Mouse (Mus musculus) myocyte (in vitro differentiated cells): Measurements from ENCODE around the gene Tbl1x. TPM values are rescaled to one million over a fixed set of nuclear protein-coding genes. Genes with fewer than 3 reads are reported as not detected.

ENCODE experiments used
- H3K27me3 ChIP-seq: one replicate; pipeline ENCODE4 v1.6.1; 2011; ENCODE audit not compliant: control insufficient read depth, insufficient read depth, insufficient read length
- H3K36me3 ChIP-seq: one replicate; pipeline ENCODE4 v1.6.1; 2011; ENCODE audit not compliant: control insufficient read depth, insufficient read depth
- H3K4me2 ChIP-seq: one replicate; pipeline ENCODE4 v1.6.1; 2011; ENCODE audit warnings: low read depth, control low read depth
- H3K4me3 ChIP-seq: one replicate; pipeline ENCODE4 v1.5.1; 2011; ENCODE audit warnings: mild to moderate bottlenecking, control low read depth, moderate library complexity
- H3K79me2 ChIP-seq: one replicate; pipeline ENCODE4 v1.6.1; 2011; ENCODE audit not compliant: control insufficient read depth, insufficient read depth
- H3ac ChIP-seq: one replicate; pipeline ENCODE4 v1.6.1; 2011; ENCODE audit not compliant: control insufficient read depth, insufficient read length
- CEBPB ChIP-seq: IDR thresholded peaks from 2 replicates; pipeline ENCODE4 v1.6.1; 2011; ENCODE audit warnings: mild to moderate bottlenecking, moderate library complexity; ENCODE audit not compliant: poor library complexity, insufficient read depth, severe bottlenecking
- E2F4 ChIP-seq: IDR thresholded peaks from one replicate; pipeline ENCODE4 v1.6.1; 2011; ENCODE audit warnings: mild to moderate bottlenecking, control low read depth, moderate library complexity; ENCODE audit not compliant: insufficient read depth
- MAX ChIP-seq: IDR thresholded peaks from one replicate; pipeline ENCODE4 v1.6.1; 2011; ENCODE audit warnings: low read depth, mild to moderate bottlenecking, control low read depth
- MYOD1 ChIP-seq, 3 experiments: IDR thresholded peaks; one replicate each; pipeline ENCODE4 v1.6.1; 2011; ENCODE audit warnings: control low read depth in 2 of 3, low read depth in 2 of 3, mild to moderate bottlenecking in 2 of 3, moderate library complexity in 1 of 3; ENCODE audit not compliant: insufficient read length in 2 of 3, control insufficient read depth in 1 of 3
- MYOG ChIP-seq, 3 experiments: IDR thresholded peaks; one replicate each; pipeline ENCODE4 v1.6.1; 2011; ENCODE audit warnings: control low read depth in 2 of 3, low read depth in 2 of 3, mild to moderate bottlenecking in 2 of 3; ENCODE audit not compliant: insufficient read length in 2 of 3, control insufficient read depth in 1 of 3, insufficient read depth in 1 of 3
- POLR2A ChIP-seq: IDR thresholded peaks from one replicate; pipeline ENCODE4 v1.6.1; 2011; ENCODE audit warnings: low read depth, mild to moderate bottlenecking, control low read depth, moderate library complexity; ENCODE audit not compliant: insufficient read length
- POLR2AphosphoS2 ChIP-seq: IDR thresholded peaks from one replicate; pipeline ENCODE4 v1.6.1; 2011; ENCODE audit warnings: low read depth, control low read depth; ENCODE audit not compliant: insufficient read length
- REST ChIP-seq: IDR thresholded peaks from one replicate; pipeline ENCODE4 v1.6.1; 2011; ENCODE audit warnings: mild to moderate bottlenecking, control low read depth, moderate library complexity; ENCODE audit not compliant: insufficient read depth, insufficient read length
- SRF ChIP-seq: IDR thresholded peaks from one replicate; pipeline ENCODE4 v1.6.1; 2011; ENCODE audit warnings: low read depth; ENCODE audit not compliant: control insufficient read depth, insufficient read length
- TCF12 ChIP-seq: IDR thresholded peaks from one replicate; pipeline ENCODE4 v1.6.1; 2011; ENCODE audit warnings: mild to moderate bottlenecking, control low read depth; ENCODE audit not compliant: poor library complexity, insufficient read depth, severe bottlenecking
- TCF3 ChIP-seq: IDR thresholded peaks from one replicate; pipeline ENCODE4 v1.6.1; 2011; ENCODE audit warnings: low read depth, control low read depth; ENCODE audit not compliant: insufficient read length
- USF1 ChIP-seq: IDR thresholded peaks from one replicate; pipeline ENCODE4 v1.6.1; 2011; ENCODE audit warnings: low read depth, mild to moderate bottlenecking, control low read depth, moderate library complexity
- polyA plus RNA-seq: library from polyadenylated mRNA; unstranded; fragments of >200 nt; fragmentation: generic; extraction: Trizol; gene quantifications from one replicate; pipeline ENCODE4 v1.2.1, GENCODE M21; 2012; ENCODE audit warnings: missing spikeins

The Tbl1x gene
- polyA plus RNA-seq, 1 experiment = 31.6 TPM

- Histone ChIP-seq H3K4me3 (no peak overlapping the region), H3K79me2 (peaks cover 93% of the 10 kb centered on the region)
These were observed 33.7 kb downstream of the Tbl1x start for GRCm38 (mm10) chrX:77544550-77544949.

GRCm38 (mm10) chrX:77545362-77546078, 34.7 kb downstream of the Tbl1x start:
- no peaks in the 10 kb centered on the region for H3K27me3 ChIP-seq
- H3K79me2 ChIP-seq = peaks cover 93% of the 10 kb centered on the region
- H3K4me2 ChIP-seq = peak overlapping the region; percentile 6
- no peaks in the 10 kb centered on the region for H3K36me3 ChIP-seq
- H3K4me3 ChIP-seq = no peak overlapping the region
- H3ac ChIP-seq = no peak overlapping the region
- no peak for TF ChIP-seq POLR2A
- TF ChIP-seq MYOG (IDR thresholded peaks at IDR 0.05; ENCODE audit: control insufficient read depth in 1 of 3, insufficient read depth in 1 of 3, insufficient read length in 2 of 3, low read depth in 2 of 3) = no peak
- no peak for TF ChIP-seq TCF12
- TF ChIP-seq MAX = no peak
- no peak for TF ChIP-seq TCF3
- no peak for TF ChIP-seq POLR2AphosphoS2
- no peak for TF ChIP-seq SRF
- no peak for TF ChIP-seq E2F4
- TF ChIP-seq USF1 = no peak
- TF ChIP-seq MYOD1 (IDR thresholded peaks at IDR 0.05; ENCODE audit: control insufficient read depth in 1 of 3, insufficient read length in 2 of 3, low read depth in 2 of 3) = no peak
- no peak for TF ChIP-seq REST
- no peak for TF ChIP-seq CEBPB

More at GRCm38 (mm10) chrX:77544550-77544949, 33.7 kb downstream of the Tbl1x start:
- H3K36me3 ChIP-seq = no peaks in the 10 kb centered on the region
- no peak for TF ChIP-seq SRF
- no peak for TF ChIP-seq MAX
- no peak for TF ChIP-seq MYOG (IDR thresholded peaks at IDR 0.05; ENCODE audit: control insufficient read depth in 1 of 3, insufficient read depth in 1 of 3, insufficient read length in 2 of 3, low read depth in 2 of 3)
- no peak for TF ChIP-seq E2F4
- TF ChIP-seq MYOD1 (IDR thresholded peaks at IDR 0.05; ENCODE audit: control insufficient read depth in 1 of 3, insufficient read length in 2 of 3, low read depth in 2 of 3) = no peak
- no peak for TF ChIP-seq USF1
- TF ChIP-seq CEBPB = no peak
- TF ChIP-seq TCF12 = no peak
- TF ChIP-seq REST = no peak
- no peak overlapping the region for H3ac ChIP-seq
- H3K27me3 ChIP-seq = no peaks in the 10 kb centered on the region
- peak overlapping the region; percentile 13 for H3K4me2 ChIP-seq

- Histone ChIP-seq H3K4me3 (no peak overlapping the region), H3K27me3 (no peaks in the 10 kb centered on the region), H3K4me2 (no peak overlapping the region), H3ac (no peak overlapping the region), H3K79me2 (peaks cover 100% of the 10 kb centered on the region), H3K36me3 (no peaks in the 10 kb centered on the region)
- TF ChIP-seq REST = no peak
- no peak for TF ChIP-seq E2F4
- TF ChIP-seq MYOD1 (IDR thresholded peaks at IDR 0.05; ENCODE audit: control insufficient read depth in 1 of 3, insufficient read length in 2 of 3, low read depth in 2 of 3) = no peak
- no peak for TF ChIP-seq POLR2A
These were observed 35.6 kb downstream of the Tbl1x start for GRCm38 (mm10) chrX:77546448-77546847.

GRCm38 (mm10) chrX:77548951-77549350, 38.1 kb downstream of the Tbl1x start:
- TF ChIP-seq POLR2AphosphoS2 = no peak
- no peak for TF ChIP-seq MYOG (IDR thresholded peaks at IDR 0.05; ENCODE audit: control insufficient read depth in 1 of 3, insufficient read depth in 1 of 3, insufficient read length in 2 of 3, low read depth in 2 of 3)
- no peak for TF ChIP-seq TCF12
- no peak for TF ChIP-seq MYOD1 (IDR thresholded peaks at IDR 0.05; ENCODE audit: control insufficient read depth in 1 of 3, insufficient read length in 2 of 3, low read depth in 2 of 3)
- no peak for TF ChIP-seq POLR2A
- no peak for TF ChIP-seq REST
- TF ChIP-seq USF1 = no peak
- no peak for TF ChIP-seq MAX
- TF ChIP-seq E2F4 = no peak
- no peak for TF ChIP-seq CEBPB
- TF ChIP-seq TCF3 = no peak
- TF ChIP-seq SRF = no peak
- no peak overlapping the region for H3K4me3 ChIP-seq
- H3K36me3 ChIP-seq = no peaks in the 10 kb centered on the region
- peaks cover 100% of the 10 kb centered on the region for H3K79me2 ChIP-seq
- peak overlapping the region; percentile 22 for H3K4me2 ChIP-seq
- H3K27me3 ChIP-seq = no peaks in the 10 kb centered on the region
- H3ac ChIP-seq = no peak overlapping the region

- Histone ChIP-seq H3K4me2 (no peak overlapping the region), H3K4me3 (no peak overlapping the region), H3K27me3 (no peaks in the 10 kb centered on the region), H3K79me2 (peaks cover 100% of the 10 kb centered on the region), H3K36me3 (no peaks in the 10 kb centered on the region), H3ac (no peak overlapping the region)
- TF ChIP-seq E2F4 = no peak
- TF ChIP-seq REST = no peak
- no peak for TF ChIP-seq TCF3
- no peak for TF ChIP-seq CEBPB
- no peak for TF ChIP-seq SRF
- TF ChIP-seq TCF12 = no peak
- no peak for TF ChIP-seq POLR2A
- no peak for TF ChIP-seq USF1
- no peak for TF ChIP-seq MYOG (IDR thresholded peaks at IDR 0.05; ENCODE audit: control insufficient read depth in 1 of 3, insufficient read depth in 1 of 3, insufficient read length in 2 of 3, low read depth in 2 of 3)
- TF ChIP-seq MAX = no peak
These were observed 39.6 kb downstream of the Tbl1x start for GRCm38 (mm10) chrX:77550388-77550787.
